Mouse (Mus musculus) mesoderm, embryonic 11.5 days (tissue): ENCODE measurements at regions not wholly inside any gene's neighbourhood (a gene's known extent, or its start where the extent isn't known, plus 50 kb on each side); places are given as distances from the start of the nearest gene placed in this dataset.
A peak's percentile ranks its signal among the peaks of the same experiment; 100 is the strongest.

Source experiments
- DNase-seq: peaks from one replicate; pipeline ENCODE4 v3.0.0-alpha.2; 2012; ENCODE audit warnings: low read depth, low spot score

- DNase-seq = peak; percentile 42
Measured at GRCm38 (mm10) chrX:14273628-14274337, 62.8 kb downstream of the H2al1n start.

GRCm38 (mm10) chrX:14279312-14279711 is 68.4 kb downstream of the H2al1n start:
- no peak for DNase-seq

GRCm38 (mm10) chrX:14279736-14280135 is 68.8 kb downstream of the H2al1n start:
- no peak for DNase-seq

- no peak for DNase-seq
Measured at GRCm38 (mm10) chrX:14294890-14295289, 83.9 kb downstream of the H2al1n start.

GRCm38 (mm10) chrX:14302125-14302524 is 91.2 kb downstream of the H2al1n start:
- no peak for DNase-seq

GRCm38 (mm10) chrX:14312746-14313145 is 101.8 kb downstream of the H2al1n start:
- DNase-seq = peak; percentile 9

GRCm38 (mm10) chrX:14352416-14352815 is 141.5 kb downstream of the H2al1n start:
- no peak for DNase-seq

- DNase-seq = no peak
Measured at GRCm38 (mm10) chrX:14353366-14353765, 142.4 kb downstream of the H2al1n start.

GRCm38 (mm10) chrX:14356466-14357030 is 145.6 kb downstream of the H2al1n start:
- no peak for DNase-seq
